Mouse (Mus musculus): Measurements from ENCODE around the gene Scgb1a1. TPM values are rescaled to one million over a fixed set of nuclear protein-coding genes. Genes with fewer than 3 reads are reported as not detected.

The Scgb1a1 gene
- total and polyA plus RNA-seq, 2 experiments from 2014 or later: not detected

DNA sequence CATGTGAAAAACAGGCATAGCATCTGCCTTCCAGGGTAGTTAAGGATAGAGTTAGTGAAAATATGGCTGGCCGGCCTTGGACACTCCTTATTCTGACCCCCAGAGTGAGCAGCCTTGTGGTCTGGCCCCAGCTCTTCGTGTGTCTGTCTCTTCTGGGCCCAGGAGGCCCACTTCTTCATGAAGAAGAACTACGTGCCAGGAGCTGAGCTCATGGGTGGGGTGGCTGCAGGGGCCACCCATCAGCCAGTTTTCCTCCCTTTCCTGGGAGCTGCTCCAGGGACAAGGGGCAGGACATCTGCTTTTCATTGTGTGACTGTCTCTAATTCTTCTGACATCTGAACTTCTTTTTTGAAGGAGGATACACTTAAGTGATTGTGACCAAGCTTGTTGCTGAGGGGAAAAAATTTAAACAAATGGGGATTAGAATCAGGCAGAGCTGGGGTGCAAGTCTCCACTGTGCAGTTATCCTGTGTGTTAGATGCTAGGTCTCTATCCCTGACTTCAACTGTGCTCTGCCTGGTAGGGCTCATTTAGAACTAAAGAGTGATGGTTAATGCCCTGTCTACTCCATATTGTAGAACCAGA is 17.4 kb upstream of the Scgb1a1 start:
- ATAC-seq (ENCODE audit: low FRiP score) (no peak), DNase-seq (ENCODE audit: low spot score) (no peak)
- WGBS: 54% methylated on average over 3 of the region's 3 CpGs
- TF ChIP-seq CTCF (IDR thresholded peaks at IDR 0.05): no peak
- no peak overlapping the region for H3K4me3 ChIP-seq (ENCODE audit: low read depth, low read length)
- H3K36me3 ChIP-seq (ENCODE audit: insufficient read depth, low read length): no peaks in the 10 kb centered on the region
- no peak overlapping the region for H3K9ac ChIP-seq (replicated peaks; ENCODE audit: low read length, poor library complexity, severe bottlenecking)
- no peaks in the 10 kb centered on the region for H3K27me3 ChIP-seq (ENCODE audit: insufficient read depth, low read length)
- H3K27ac ChIP-seq (ENCODE audit: low read depth, low read length): no peak overlapping the region
- no peaks in the 10 kb centered on the region for H3K4me1 ChIP-seq (ENCODE audit: insufficient read depth, low read length)
- H3K4me2 ChIP-seq (ENCODE audit: low read depth, low read length, poor library complexity, severe bottlenecking): no peak overlapping the region
- H3K9me3 ChIP-seq (ENCODE audit: low read length): no peaks in the 10 kb centered on the region

DNA sequence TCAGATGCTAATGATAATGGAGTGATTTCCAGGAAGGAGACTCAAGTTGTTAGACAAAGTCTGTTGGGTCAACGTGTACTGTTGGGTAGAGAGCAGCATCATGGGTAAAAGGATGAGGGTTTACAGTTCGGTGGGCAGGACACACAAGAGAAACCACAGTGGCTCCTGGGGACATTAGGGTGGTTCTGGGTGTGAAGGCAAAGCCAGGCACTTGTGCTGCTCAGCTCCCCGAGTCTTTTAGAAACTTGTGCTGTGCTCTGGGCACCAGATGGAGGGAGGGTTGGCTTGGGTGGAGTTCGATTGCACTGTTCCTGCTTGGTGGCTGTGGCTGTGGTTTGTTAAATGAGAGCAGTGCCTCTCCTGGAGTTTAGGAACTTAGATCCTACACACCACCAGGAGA is 16.2 kb upstream of the Scgb1a1 start:
- no peaks in the 10 kb centered on the region for H3K27me3 ChIP-seq (ENCODE audit: insufficient read depth, low read length)
- H3K9me3 ChIP-seq (ENCODE audit: low read length): no peaks in the 10 kb centered on the region
- no peaks in the 10 kb centered on the region for H3K4me1 ChIP-seq (ENCODE audit: insufficient read depth, low read length)
- no peak overlapping the region for H3K27ac ChIP-seq (ENCODE audit: low read depth, low read length)
- H3K4me3 ChIP-seq (ENCODE audit: low read depth, low read length): no peak overlapping the region
- ATAC-seq (ENCODE audit: low FRiP score): no peak
- H3K9ac ChIP-seq (replicated peaks; ENCODE audit: low read length, poor library complexity, severe bottlenecking): no peak overlapping the region
- no peak overlapping the region for H3K4me2 ChIP-seq (ENCODE audit: low read depth, low read length, poor library complexity, severe bottlenecking)
- H3K36me3 ChIP-seq (ENCODE audit: insufficient read depth, low read length): no peaks in the 10 kb centered on the region
- WGBS: 78% methylated on average over 4 of the region's 4 CpGs
- TF ChIP-seq CTCF (IDR thresholded peaks at IDR 0.05): no peak
- DNase-seq (ENCODE audit: low spot score): no peak

DNA sequence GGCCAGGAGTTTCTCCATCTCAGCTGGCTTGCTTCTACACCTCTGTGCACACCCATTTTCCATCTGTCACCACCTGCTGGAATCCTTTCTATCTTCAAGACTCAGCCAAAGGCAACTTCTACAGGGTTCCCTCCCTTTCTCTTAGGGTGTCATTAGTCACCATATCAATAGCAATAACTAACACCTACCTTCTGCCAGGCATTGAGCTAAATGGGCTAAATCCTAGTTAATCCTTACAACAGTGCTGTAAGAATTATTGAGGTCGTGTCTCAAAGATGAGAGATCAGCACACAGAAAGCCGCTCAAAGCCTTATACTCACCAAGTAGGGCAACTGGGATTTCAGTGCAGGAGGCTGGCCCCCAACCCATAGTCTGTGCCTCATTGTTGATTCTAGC is 13.3 kb upstream of the Scgb1a1 start:
- TF ChIP-seq CTCF (IDR thresholded peaks at IDR 0.05): no peak
- H3K9me3 ChIP-seq (ENCODE audit: low read length): no peaks in the 10 kb centered on the region
- DNase-seq (ENCODE audit: low spot score) (no peak), ATAC-seq (ENCODE audit: low FRiP score) (no peak)
- no peaks in the 10 kb centered on the region for H3K36me3 ChIP-seq (ENCODE audit: insufficient read depth, low read length)
- no peak overlapping the region for H3K27ac ChIP-seq (ENCODE audit: low read depth, low read length)
- H3K4me3 ChIP-seq (ENCODE audit: low read depth, low read length): no peak overlapping the region
- no peak overlapping the region for H3K9ac ChIP-seq (replicated peaks; ENCODE audit: low read length, poor library complexity, severe bottlenecking)
- H3K27me3 ChIP-seq (ENCODE audit: insufficient read depth, low read length): no peaks in the 10 kb centered on the region
- H3K4me2 ChIP-seq (ENCODE audit: low read depth, low read length, poor library complexity, severe bottlenecking): no peak overlapping the region
- H3K4me1 ChIP-seq (ENCODE audit: insufficient read depth, low read length): no peaks in the 10 kb centered on the region
- WGBS: 65% methylated on average over 2 of the region's 2 CpGs

DNA sequence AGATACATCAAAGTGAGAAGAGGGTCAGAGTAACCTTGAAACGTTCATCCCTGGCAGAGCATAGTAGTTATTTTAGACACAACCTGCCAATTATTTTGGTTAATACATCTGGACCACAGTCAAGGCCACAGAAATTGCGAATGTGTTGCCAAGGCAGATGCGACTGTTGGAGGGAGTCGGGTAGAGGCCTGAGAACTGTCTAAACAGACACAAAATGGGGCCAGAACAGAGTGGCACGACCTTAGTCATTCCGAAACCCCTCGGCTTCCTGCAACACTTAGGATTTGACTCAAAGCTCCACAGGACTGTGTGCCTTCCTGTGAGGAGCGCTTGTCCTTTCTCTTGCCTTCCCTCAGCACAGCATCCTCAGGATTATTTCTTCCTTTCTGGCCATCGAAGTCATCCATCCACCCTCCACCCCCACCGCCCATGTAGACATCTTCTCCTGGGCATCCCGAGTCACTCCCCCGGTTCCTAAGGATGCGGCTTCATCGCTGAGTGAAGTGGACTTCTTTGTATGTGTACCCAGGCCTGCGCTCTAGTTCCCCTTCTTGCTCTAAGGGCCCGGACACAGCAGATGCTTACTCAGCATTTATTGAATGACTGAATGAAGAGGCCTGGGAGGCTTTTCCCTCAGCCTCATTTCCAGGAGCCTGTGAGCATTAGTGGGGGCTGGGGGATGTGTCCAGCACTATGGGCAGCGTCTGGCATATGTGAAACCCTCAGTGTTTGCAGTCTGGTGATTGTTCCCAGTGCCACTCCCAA is 12.7 kb upstream of the Scgb1a1 start:
- no peak for ATAC-seq (ENCODE audit: low FRiP score)
- no peak overlapping the region for H3K9ac ChIP-seq (replicated peaks; ENCODE audit: low read length, poor library complexity, severe bottlenecking)
- H3K27ac ChIP-seq (ENCODE audit: low read depth, low read length): no peak overlapping the region
- no peaks in the 10 kb centered on the region for H3K36me3 ChIP-seq (ENCODE audit: insufficient read depth, low read length)
- no peaks in the 10 kb centered on the region for H3K9me3 ChIP-seq (ENCODE audit: low read length)
- no peak for TF ChIP-seq CTCF (IDR thresholded peaks at IDR 0.05)
- 87% methylated on average over 17 of the region's 17 CpGs for WGBS
- H3K27me3 ChIP-seq (ENCODE audit: insufficient read depth, low read length): no peaks in the 10 kb centered on the region
- no peaks in the 10 kb centered on the region for H3K4me1 ChIP-seq (ENCODE audit: insufficient read depth, low read length)
- H3K4me2 ChIP-seq (ENCODE audit: low read depth, low read length, poor library complexity, severe bottlenecking): no peak overlapping the region
- H3K4me3 ChIP-seq (ENCODE audit: low read depth, low read length): no peak overlapping the region
- no peak for DNase-seq (ENCODE audit: low spot score)

DNA sequence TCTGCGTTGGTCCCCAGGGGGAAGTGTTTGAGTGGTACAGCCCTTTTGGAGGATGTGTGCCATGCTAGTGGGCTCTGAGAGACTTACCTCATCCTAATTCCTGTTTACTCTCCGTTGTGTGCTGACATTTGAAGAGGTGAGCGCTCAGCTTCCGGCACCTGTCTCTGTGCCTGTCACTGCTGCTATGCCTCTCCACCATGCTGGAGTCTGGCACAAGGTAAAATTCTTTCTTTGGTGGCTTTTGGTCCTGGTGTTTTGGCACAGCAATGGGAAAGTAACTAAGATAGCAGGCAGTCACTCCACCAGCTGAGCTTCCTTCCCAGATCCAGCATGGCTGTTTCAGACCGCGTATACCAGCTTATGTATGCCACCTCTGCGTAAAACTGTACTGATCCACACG is 12.0 kb upstream of the Scgb1a1 start:
- DNase-seq (ENCODE audit: low spot score): no peak
- ATAC-seq (ENCODE audit: low FRiP score): no peak
- H3K4me1 ChIP-seq (ENCODE audit: insufficient read depth, low read length): no peaks in the 10 kb centered on the region
- no peaks in the 10 kb centered on the region for H3K27me3 ChIP-seq (ENCODE audit: insufficient read depth, low read length)
- 91% methylated on average over 8 of the region's 8 CpGs for WGBS
- H3K9ac ChIP-seq (replicated peaks; ENCODE audit: low read length, poor library complexity, severe bottlenecking): no peak overlapping the region
- H3K4me3 ChIP-seq (ENCODE audit: low read depth, low read length): no peak overlapping the region
- TF ChIP-seq CTCF (IDR thresholded peaks at IDR 0.05): no peak
- H3K4me2 ChIP-seq (ENCODE audit: low read depth, low read length, poor library complexity, severe bottlenecking): no peak overlapping the region
- H3K9me3 ChIP-seq (ENCODE audit: low read length): no peaks in the 10 kb centered on the region
- H3K27ac ChIP-seq (ENCODE audit: low read depth, low read length): no peak overlapping the region
- no peaks in the 10 kb centered on the region for H3K36me3 ChIP-seq (ENCODE audit: insufficient read depth, low read length)

GRCm38 (mm10) chr19:9097441-9097840 is 9.7 kb upstream of the Scgb1a1 start:
- Histone ChIP-seq H3K27me3 (ENCODE audit: insufficient read depth, low read length) (no peaks in the 10 kb centered on the region), H3K27ac (ENCODE audit: low read depth, low read length) (no peak overlapping the region), H3K4me1 (ENCODE audit: insufficient read depth, low read length) (no peaks in the 10 kb centered on the region), H3K36me3 (ENCODE audit: insufficient read depth, low read length) (no peaks in the 10 kb centered on the region), H3K4me2 (ENCODE audit: low read depth, low read length, poor library complexity, severe bottlenecking) (no peak overlapping the region), H3K9ac (replicated peaks; ENCODE audit: low read length, poor library complexity, severe bottlenecking) (no peak overlapping the region), H3K4me3 (ENCODE audit: low read depth, low read length) (no peak overlapping the region), H3K9me3 (ENCODE audit: low read length) (no peaks in the 10 kb centered on the region)
- no peak for TF ChIP-seq CTCF (IDR thresholded peaks at IDR 0.05)
- no peak for ATAC-seq (ENCODE audit: low FRiP score)
- DNase-seq (ENCODE audit: low spot score): peak; percentile 11
- WGBS: 76% methylated on average over 13 of the region's 13 CpGs

Measured in midbrain, postnatal 0 days (tissue).